Mouse (Mus musculus) ovary, postnatal 10 days (tissue): ENCODE measurements around the gene Il22.
"Not testable (repeated sequence)": the region's sequence is repeated elsewhere in the genome, so short reads cannot be mapped to it uniquely, and the experiment has no call there.

Source experiments
- DNase-seq: peaks from one replicate; pipeline ENCODE4 v3.0.0; 2022; ENCODE audit warnings: low spot score

The Il22 gene

GRCm38 (mm10) chr10:118204642-118205041, at the start of gene Il22:
Gene Il22, plus strand, starts transcription at chr10:118204942.
- no peak for DNase-seq

- no peak for DNase-seq
These were observed 48.8 kb upstream of the Il22 start for GRCm38 (mm10) chr10:118155932-118156331.

GRCm38 (mm10) chr10:118161131-118161530, 43.6 kb upstream of the Il22 start:
- DNase-seq: no peak

GRCm38 (mm10) chr10:118169212-118169611, 35.5 kb upstream of the Il22 start:
- DNase-seq: no peak

- DNase-seq: no peak
These were observed 32.3 kb upstream of the Il22 start for GRCm38 (mm10) chr10:118172416-118172815.

- DNase-seq: no peak
These were observed 31.9 kb upstream of the Il22 start for GRCm38 (mm10) chr10:118172876-118173275.

- not testable (repeated sequence) for DNase-seq
These were observed 29.2 kb upstream of the Il22 start for GRCm38 (mm10) chr10:118175542-118175941.

- no peak for DNase-seq
These were observed 26.0 kb upstream of the Il22 start for GRCm38 (mm10) chr10:118178735-118179151.

GRCm38 (mm10) chr10:118179265-118179664, 25.5 kb upstream of the Il22 start:
- no peak for DNase-seq

GRCm38 (mm10) chr10:118195150-118195549, 9.6 kb upstream of the Il22 start:
- DNase-seq: not testable (repeated sequence)

- DNase-seq: not testable (repeated sequence)
These were observed 11.1 kb downstream of the Il22 start for GRCm38 (mm10) chr10:118215719-118216393.

GRCm38 (mm10) chr10:118227629-118228028, 22.9 kb downstream of the Il22 start:
- DNase-seq: not testable (repeated sequence)

GRCm38 (mm10) chr10:118232607-118233006, 27.9 kb downstream of the Il22 start:
- DNase-seq: not testable (repeated sequence)

- DNase-seq: not testable (repeated sequence)
These were observed 35.9 kb downstream of the Il22 start, which contains the start of gene Gm32717 for GRCm38 (mm10) chr10:118240680-118241079. Gene Gm32717, minus strand, starts transcription at chr10:118240780.

GRCm38 (mm10) chr10:118249006-118249595, 44.4 kb downstream of the Il22 start:
- DNase-seq: not testable (repeated sequence)

- no peak for DNase-seq
These were observed 46.1 kb downstream of the Il22 start for GRCm38 (mm10) chr10:118250852-118251295.

- not testable (repeated sequence) for DNase-seq
These were observed 53.6 kb downstream of the Il22 start, which contains the start of gene Gm32802 for GRCm38 (mm10) chr10:118258388-118258787. Gene Gm32802, plus strand, starts transcription at chr10:118258688.
